Mouse (Mus musculus) thymus, postnatal 4 days (tissue): ENCODE results near the gene Serpinb9.
"Not testable (repeated sequence)": the region's sequence is repeated elsewhere in the genome, so short reads cannot be mapped to it uniquely, and the experiment has no call there.

Source experiments
- DNase-seq: peaks from one replicate; pipeline ENCODE4 v3.0.0; 2021

Gene Serpinb9

DNA sequence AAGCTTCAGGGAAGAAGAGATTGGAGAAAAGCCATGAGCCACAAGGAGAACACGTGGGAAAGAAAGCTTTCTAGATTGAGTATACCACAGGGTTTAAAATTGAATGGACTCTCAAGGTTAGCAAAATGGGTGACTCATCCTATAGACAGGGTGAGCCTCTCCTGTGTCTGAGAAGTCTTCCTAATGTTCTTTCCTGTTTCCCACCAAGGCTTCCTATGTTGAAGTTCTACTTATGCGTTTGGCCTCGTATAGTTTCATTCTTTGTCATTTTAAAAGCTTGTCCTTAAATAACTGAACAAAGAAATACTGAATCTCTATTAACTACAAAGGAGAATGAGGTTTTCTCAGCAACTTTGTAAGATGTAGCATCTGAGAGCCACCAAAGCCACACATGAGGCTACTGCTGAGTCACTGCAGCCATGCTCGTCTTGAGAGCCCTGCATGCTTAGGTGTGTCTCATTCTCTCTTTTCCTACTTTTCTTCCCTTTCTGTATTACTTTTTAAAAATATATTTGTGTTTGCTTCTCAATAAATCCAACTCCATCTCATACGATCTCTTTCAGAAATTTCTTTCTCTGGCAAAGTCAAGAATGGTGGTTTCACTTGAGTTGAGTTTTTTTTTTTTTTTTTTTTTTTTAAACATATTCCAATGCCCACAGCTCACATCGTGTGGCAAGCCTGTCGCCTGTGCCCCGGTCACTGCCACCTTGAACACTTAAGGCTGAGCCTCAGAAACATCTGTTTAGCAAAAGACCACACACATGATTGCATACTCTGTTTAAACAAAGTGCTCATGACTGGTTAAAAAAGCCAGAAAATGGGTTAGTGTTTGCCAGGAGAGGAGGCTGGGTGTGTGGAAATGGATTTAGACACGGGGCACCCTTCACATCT is 718 bp downstream of the Serpinb9 start:
- no peak for DNase-seq

- DNase-seq: peak; percentile 84
These were observed 1.5 kb downstream of the Serpinb9 start for GRCm38 (mm10) chr13:33004414-33005105.

- no peak for DNase-seq
These were observed 2.5 kb downstream of the Serpinb9 start for GRCm38 (mm10) chr13:33005501-33006075.

- no peak for DNase-seq
These were observed 3.5 kb downstream of the Serpinb9 start for GRCm38 (mm10) chr13:33006555-33006954.

DNA sequence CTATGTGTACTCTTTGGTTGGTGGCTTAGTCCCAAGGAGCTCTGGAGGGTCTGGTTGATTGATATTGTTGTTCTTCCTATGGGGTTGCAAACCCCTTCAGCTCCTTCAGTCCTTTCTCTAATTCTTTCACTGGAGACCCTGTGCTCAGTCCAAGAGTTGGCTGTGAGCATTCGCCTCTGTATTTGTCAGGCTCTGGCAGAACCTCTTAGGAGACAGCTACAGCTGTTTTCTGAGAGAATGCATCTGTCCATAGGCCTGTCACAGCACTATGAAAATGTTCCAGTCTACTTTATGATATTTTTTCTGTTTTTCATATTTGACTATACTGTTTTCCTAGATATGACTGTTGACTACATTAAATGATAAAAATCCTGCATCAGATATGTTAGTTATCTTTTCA is 9.3 kb downstream of the Serpinb9 start:
- DNase-seq: no peak

GRCm38 (mm10) chr13:33013271-33013670 is 10.2 kb downstream of the Serpinb9 start:
- DNase-seq: no peak

DNA sequence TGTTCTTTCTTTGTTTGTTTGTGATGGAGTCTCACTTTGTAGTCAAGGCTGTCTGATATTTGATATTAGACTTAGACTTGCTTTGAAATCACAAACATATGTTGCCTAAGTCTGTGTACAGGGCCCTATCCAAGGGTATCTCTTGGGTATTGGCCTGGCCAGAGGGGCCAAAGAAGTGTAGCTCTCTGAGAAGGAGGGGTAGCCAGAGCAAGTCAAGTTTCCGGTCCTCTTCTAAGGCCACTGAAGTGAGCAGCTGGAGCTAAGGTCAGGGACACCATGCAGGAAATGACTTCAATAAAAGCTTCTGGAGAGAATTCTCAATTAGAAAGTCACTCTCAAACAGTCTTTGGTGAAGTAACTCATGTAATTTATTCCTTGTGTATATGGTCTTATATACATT is 19.3 kb downstream of the Serpinb9 start:
- DNase-seq: no peak

DNA sequence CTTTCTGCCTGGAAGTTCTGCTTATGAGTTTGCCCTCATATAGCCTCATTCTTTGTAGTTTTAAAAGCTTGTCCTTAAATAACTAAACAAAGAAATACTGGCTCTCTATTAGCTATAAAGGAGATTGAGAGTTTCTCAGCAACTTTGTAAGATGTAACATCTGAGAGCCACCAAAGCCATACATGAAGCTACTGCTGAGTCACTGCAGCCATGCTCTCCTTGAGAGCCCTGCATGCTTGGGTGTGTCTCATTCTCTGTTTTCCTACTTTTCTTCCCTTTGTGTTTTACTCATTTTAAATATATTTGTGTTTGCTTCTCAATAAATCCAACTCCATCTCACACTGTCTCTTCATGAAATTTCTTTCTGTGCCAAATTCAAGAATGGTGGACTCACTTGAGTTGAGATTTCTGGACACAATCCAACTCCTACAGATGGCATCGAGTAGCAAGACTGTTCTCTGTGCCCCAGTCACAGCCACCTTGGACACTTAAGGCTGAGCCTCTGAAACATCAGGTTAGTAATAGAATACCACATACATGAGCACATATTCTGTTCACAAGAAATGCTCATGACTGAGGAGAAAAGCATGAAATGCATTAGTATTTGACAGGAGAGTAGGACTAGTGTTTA is 23.5 kb downstream of the Serpinb9 start:
- DNase-seq: no peak

DNA sequence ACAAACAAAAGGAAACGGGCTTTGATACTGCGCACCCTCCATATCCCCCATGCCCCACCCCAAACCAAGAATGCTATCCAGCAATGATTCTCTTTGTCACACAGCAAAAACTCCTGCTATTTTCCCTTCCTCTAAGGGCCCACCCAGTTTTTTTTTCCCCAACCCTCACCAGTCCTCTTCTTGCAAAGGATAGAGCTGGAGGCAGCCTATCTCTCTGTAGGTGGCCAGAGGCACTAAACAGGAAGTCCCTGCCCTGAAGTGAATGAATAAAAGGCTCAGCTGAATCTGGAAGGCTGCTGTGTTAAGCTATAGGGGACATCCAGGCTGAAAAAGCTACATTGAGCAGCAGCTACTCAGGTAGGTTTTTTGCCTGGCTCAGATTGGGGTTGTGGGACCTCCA is 24.2 kb downstream of the Serpinb9 start, which contains the start of gene Serpinb9b:
Serpinb9b (plus strand) TSS at position 173 of the 400 bp plus-strand sequence.
- DNase-seq: no peak

GRCm38 (mm10) chr13:33028146-33028545 is 25.1 kb downstream of the Serpinb9 start:
- DNase-seq: no peak

GRCm38 (mm10) chr13:33028550-33028949 is 25.5 kb downstream of the Serpinb9 start:
- no peak for DNase-seq

DNA sequence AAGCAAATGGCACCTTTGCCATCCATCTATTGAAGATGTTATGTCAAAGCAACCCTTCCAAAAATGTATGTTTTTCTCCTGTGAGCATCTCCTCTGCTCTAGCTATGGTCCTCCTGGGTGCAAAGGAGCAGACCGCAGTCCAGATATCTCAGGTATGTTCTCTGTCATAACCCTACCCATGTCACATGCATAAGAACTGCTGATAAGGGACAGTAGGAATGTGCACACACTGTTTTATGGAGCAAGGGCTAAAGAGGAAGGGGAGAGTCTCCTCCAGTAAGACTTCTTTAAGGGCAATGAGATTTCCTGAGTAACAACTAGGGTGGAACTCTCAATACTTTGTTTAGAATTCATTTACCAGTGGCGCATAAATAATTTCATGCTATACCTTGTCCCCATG is 26.4 kb downstream of the Serpinb9 start:
- DNase-seq: not testable (repeated sequence)

DNA sequence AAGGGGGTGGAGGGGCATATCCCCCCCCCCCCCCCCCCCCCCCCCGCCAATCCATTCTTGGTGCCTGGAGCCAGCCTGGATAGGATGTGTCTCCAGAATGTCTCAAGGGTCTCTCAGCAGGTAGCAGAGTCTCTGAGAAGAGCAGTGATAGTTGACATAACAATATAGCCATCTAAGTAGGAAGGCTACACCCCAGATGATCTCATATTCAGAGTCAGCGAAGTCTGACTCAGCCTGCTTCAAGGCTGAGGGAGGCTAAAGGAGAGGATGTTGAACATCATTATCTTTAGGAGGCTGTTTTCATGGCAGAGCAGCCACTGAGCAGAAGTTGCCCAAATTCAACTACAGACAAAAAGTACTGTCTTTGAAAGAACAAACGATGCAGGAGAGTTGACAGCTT is 27.2 kb downstream of the Serpinb9 start:
- DNase-seq: no peak

DNA sequence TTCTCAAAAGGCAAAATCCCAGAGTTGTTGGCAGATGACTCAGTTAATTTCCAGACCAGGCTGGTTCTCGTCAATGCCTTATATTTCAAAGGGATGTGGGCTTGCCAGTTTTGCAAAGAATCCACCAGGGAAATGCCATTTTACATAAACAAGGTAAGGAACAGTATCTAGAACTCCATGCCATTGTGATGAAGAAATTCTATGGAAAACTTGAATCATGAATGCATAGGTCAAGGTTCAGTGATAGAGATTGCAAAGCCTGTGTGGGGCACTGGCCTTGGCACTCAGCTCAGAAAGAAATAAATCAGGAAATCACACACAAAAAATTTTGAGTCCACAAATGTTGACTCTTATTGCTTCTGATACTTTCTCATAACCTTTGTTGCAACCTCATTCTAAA is 32.5 kb downstream of the Serpinb9 start:
- DNase-seq: no peak

DNA sequence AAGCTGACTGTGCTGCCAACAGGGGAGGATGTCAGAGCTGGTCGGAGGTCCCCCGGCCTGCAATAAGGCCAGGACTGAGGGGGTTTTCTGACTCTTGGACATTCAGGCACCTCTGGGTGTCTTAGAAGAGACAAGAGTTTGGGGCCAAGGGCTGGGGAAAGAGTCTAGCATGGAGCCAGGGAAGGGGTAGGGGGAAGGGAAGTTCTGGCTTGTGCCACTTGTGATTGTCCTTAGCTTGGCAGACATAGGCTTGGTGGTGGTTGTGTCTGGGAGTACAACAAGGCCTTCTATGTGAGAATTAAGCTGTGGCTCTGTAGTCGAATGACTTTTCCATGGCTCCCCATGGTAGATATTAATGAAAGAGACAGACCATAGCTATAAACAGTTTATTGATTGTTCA is 40.5 kb downstream of the Serpinb9 start:
- no peak for DNase-seq

DNA sequence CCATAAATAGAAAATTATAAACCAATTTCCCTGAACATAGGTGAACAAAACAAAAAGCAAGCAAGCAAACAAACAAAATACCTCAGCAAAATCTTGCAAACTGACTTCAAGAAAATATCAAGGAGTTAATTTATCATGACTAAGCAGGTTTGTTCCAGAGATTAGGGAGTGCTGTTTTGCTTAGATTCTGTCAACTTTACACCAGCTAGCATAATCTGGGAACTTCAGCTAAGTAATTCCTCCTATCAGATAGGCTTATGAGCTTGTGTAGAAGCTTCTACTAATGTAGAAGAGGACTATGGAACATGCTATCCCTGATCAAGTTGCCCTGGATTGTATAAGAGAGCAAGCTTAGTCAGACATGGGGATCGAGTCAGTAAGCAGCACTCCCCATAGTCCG is 44.2 kb downstream of the Serpinb9 start:
- DNase-seq: no peak

DNA sequence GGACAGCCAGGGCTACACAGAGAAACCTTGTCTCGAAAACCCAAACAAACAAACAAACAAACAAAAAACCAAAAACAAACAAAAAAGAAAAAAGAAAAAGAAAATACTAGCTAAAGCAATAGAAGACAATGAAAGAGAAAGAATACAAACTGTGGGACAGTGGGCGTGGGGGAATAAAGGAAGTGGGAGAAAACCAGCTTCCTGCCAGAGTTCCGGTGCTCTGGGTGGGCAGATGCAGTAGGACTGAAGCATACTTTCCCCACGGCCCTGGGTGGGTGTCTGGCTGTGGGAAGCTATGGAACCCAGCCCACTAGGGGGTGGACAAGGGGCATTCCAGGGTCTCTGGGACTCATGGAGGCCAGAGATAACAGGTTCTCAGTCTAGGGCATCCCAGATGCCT is 45.1 kb downstream of the Serpinb9 start:
- peak; percentile 13 for DNase-seq

- DNase-seq: no peak
These were observed 48.6 kb downstream of the Serpinb9 start for GRCm38 (mm10) chr13:33051697-33052096.

- DNase-seq: no peak
These were observed 60.0 kb downstream of the Serpinb9 start for GRCm38 (mm10) chr13:33063048-33063447.
